Mouse (Mus musculus) cerebellum, adult 2 months (tissue): Measurements from ENCODE around the gene Spats1. TPM values are rescaled to one million over a fixed set of nuclear protein-coding genes. Genes with fewer than 3 reads are reported as not detected.
A peak's percentile ranks its signal among the peaks of the same experiment; 100 is the strongest.

Experiments used
- DNase-seq, 2 experiments: peaks; one replicate each; pipeline ENCODE4 v3.0.0; 2021
- H3K27ac ChIP-seq: fragments of 200-500 bp; 2 replicates; pipeline ENCODE4 v1.5.1; 2012; ENCODE audit warnings: low read length, control low read depth, inconsistent platforms; ENCODE audit not compliant: insufficient read depth
- H3K27me3 ChIP-seq: fragments of 200-500 bp; 2 replicates; pipeline ENCODE4 v1.6.1; 2012; ENCODE audit warnings: inconsistent platforms, mild to moderate bottlenecking, low read length, moderate library complexity; ENCODE audit not compliant: control insufficient read depth, insufficient read depth
- H3K4me1 ChIP-seq: fragments of 200-500 bp; 2 replicates; pipeline ENCODE4 v1.6.1; 2011; ENCODE audit warnings: low read length; ENCODE audit not compliant: control insufficient read depth, insufficient read depth
- H3K4me3 ChIP-seq: fragments of 200-500 bp; replicated peaks from 2 replicates; pipeline ENCODE3; 2011; ENCODE audit warnings: mild to moderate bottlenecking, low read depth, low read length, control low read depth; ENCODE audit not compliant: insufficient read depth
- CTCF ChIP-seq: fragments of 200-500 bp; IDR thresholded peaks from 2 replicates; pipeline ENCODE4 v1.5.1; 2011; ENCODE audit warnings: low read depth, mild to moderate bottlenecking, control low read depth, low read length, moderate library complexity, borderline replicate concordance; ENCODE audit not compliant: insufficient read depth
- POLR2A ChIP-seq: fragments of 200-500 bp; IDR thresholded peaks from 2 replicates; pipeline ENCODE4 v1.6.1; 2011; ENCODE audit warnings: low read length, control low read depth, borderline replicate concordance; ENCODE audit not compliant: insufficient read depth
- WGBS: fragments of 180-500 bp; shearing (Covaris S2); methylation state at CpG from one replicate; pipeline ENCODE4 v1.1.7; 2018; 5-methylcytosine and 5-hydroxymethylcytosine counted together
- polyA plus RNA-seq: library from polyadenylated mRNA; depleted of rRNA; stranded (reverse); fragments of >200 nt; gene quantifications from 2 replicates; pipeline ENCODE4 v1.2.3, GENCODE M21; 2012

The Spats1 gene
- polyA plus RNA-seq, 1 experiment, result 2.6 TPM

DNA sequence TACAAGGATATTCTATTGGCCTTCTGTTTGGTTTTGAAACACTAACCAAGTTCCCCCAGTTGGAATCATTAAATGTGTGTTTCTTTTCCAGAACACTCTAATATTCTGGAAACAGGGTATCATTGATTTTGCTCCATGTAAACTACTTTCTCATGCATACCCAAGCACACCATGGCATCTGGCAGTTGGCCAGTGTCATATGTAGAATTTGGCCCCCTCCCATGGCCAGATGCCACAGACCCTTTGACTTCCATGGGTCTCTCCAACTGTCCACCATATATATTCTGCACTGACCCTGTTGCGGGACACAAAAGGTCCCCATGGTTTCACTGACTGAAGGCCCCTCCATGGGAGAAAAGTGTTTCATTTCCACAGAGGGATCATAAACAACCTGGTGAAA, 22.9 kb downstream of the Spats1 start:
- Histone ChIP-seq H3K4me1 (peaks cover 3% of the 10 kb centered on the region; the same call in 1 of the 2 replicates), H3K27ac (no peak overlapping the region), H3K27me3 (no peaks in the 10 kb centered on the region), H3K4me3 (no peak overlapping the region)
- 56% methylated on average over 1 of the region's 1 CpGs for WGBS
- no peak for TF ChIP-seq CTCF
- no peak for TF ChIP-seq POLR2A
- no peak for DNase-seq

DNA sequence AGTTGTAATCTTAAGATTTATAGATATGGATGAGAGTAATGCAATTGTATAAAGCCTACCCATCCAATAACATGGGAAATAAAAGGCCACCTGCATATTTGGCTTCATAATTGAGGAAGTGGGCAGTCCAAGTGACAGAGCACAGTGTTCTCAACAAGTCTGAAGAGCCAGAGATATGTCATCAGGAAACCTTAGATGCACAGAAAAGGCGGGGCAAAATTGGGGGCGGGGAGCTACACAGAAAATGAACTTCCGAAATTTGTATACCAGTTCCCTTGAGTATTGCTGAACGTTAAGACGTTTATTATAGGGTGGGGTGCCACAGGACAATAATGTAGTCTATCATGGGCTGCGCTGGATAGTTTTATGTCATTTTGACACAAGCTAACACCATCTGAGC, 25.1 kb downstream of the Spats1 start:
- 95% methylated on average over 6 of the region's 6 CpGs for WGBS
- H3K4me1 ChIP-seq, result no peaks in the 10 kb centered on the region
- TF ChIP-seq CTCF, result no peak
- no peak for TF ChIP-seq POLR2A
- H3K27ac ChIP-seq, result no peak overlapping the region
- H3K4me3 ChIP-seq, result no peak overlapping the region
- no peaks in the 10 kb centered on the region for H3K27me3 ChIP-seq
- no peak for DNase-seq

- no peak for DNase-seq
- 97% methylated on average over 8 of the region's 8 CpGs for WGBS
- H3K4me1 ChIP-seq, result no peaks in the 10 kb centered on the region
- no peak overlapping the region for H3K27ac ChIP-seq
- H3K27me3 ChIP-seq, result no peaks in the 10 kb centered on the region
- no peak overlapping the region for H3K4me3 ChIP-seq
- TF ChIP-seq POLR2A (no peak), CTCF (no peak)
Measured at GRCm38 (mm10) chr17:45449586-45449985, 25.6 kb downstream of the Spats1 start.

GRCm38 (mm10) chr17:45447063-45447462, 28.2 kb downstream of the Spats1 start:
- DNase-seq, result no peak
- TF ChIP-seq CTCF (no peak), POLR2A (no peak)
- 59% methylated on average over 2 of the region's 2 CpGs for WGBS
- H3K4me1 ChIP-seq, result no peaks in the 10 kb centered on the region
- H3K4me3 ChIP-seq, result no peak overlapping the region
- no peak overlapping the region for H3K27ac ChIP-seq
- no peaks in the 10 kb centered on the region for H3K27me3 ChIP-seq

DNA sequence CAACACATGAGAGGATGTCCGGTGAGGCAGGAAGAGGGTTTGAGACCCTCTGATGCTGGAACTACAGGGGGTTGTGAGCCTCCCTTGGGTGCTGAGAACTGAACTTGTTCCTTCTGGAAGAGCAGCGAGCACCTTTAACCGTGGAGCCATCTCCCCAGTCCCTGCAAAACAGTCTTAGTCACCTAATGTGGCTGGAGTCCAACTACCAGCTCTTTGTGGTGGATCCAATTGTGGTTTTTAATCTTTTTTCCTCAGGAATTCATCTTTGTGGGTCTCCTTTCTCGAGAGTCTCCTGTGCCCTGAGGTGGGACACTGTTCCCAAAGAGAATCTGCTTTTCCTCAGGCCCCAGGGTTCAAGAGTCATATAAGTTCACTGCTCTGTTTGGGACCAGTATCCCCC, 29.3 kb downstream of the Spats1 start:
- no peak overlapping the region for H3K27ac ChIP-seq
- no peak for DNase-seq
- no peak overlapping the region for H3K4me3 ChIP-seq
- no peaks in the 10 kb centered on the region for H3K27me3 ChIP-seq
- TF ChIP-seq POLR2A (no peak), CTCF (no peak)
- 78% methylated on average over 4 of the region's 4 CpGs for WGBS
- H3K4me1 ChIP-seq, result no peaks in the 10 kb centered on the region

- 4% methylated on average over 12 of the region's 12 CpGs for WGBS
Measured at GRCm38 (mm10) chr17:45434262-45434590, 41.0 kb downstream of the Spats1 start.

DNA sequence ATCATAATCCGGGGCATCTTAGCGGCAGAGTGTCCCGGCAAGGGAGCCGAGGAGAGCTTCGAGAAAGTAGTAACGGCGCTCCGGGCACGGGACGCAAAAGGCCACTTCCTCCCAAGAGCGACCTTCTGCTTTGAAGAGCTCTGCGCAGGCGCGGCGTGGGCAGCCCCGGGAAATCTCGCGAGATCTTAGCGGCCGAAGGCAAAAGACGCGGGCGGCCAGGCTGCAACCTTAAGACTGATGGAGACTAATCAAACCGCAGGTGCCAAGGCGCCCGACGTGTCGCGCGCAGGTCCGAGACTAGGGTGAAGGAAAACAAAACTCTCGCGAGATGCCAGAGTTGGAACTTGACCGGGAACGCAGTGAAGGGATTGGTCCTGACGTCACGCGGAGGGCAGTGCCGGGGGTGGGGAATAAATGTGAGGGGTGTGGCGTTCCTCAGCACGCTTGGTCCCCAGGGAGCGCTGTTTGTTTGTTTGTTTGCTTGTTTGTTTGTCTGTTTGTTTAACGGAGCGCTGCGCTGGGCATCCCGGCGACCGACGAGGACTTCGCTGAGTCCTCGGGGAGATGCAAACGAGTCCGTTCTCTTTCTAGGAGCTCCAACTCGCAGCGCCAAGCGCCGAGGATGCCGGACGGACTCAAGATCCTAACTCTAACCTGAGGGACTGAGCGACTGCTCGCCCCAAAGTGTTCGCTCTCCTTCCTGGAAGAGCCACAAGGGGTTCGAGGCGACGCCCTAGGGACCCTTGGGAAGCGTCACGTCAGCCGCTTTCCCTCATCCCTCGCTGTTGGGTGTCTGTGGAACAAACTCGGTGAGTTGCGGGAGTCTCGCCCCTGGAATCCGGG, 41.6 kb downstream of the Spats1 start, which contains the start of gene Cdc5l:
Gene Cdc5l, minus strand, starts transcription at position 319 of the 843 bp plus-strand sequence.
- under 1% methylated on average over 73 of the region's 73 CpGs for WGBS

More at GRCm38 (mm10) chr17:45434262-45434590, 41.0 kb downstream of the Spats1 start:
- H3K4me3 ChIP-seq, result peak overlapping the region; percentile 88
- TF ChIP-seq CTCF, result no peak
- no peaks in the 10 kb centered on the region for H3K27me3 ChIP-seq
- peak overlapping the region; percentile 20; the same call in 1 of the 2 replicates for H3K27ac ChIP-seq
- peaks cover 4% of the 10 kb centered on the region; the same call in 1 of the 2 replicates for H3K4me1 ChIP-seq
- DNase-seq, result no peak

More for the DNA sequence above, 41.6 kb downstream of the Spats1 start, which contains the start of gene Cdc5l:
- no peaks in the 10 kb centered on the region for H3K27me3 ChIP-seq
- H3K4me3 ChIP-seq, result peak within 1 kb of the TSS; percentile 88
- DNase-seq, result peak; percentile 98 to 99
- peak within 1 kb of the TSS; percentile 76 for H3K27ac ChIP-seq
- TF ChIP-seq POLR2A (peak; percentile 98), CTCF (peak; percentile 21; the same call in 1 of the 2 replicates)
- peaks cover 4% of the 10 kb centered on the region; the same call in 1 of the 2 replicates for H3K4me1 ChIP-seq
